Mouse (Mus musculus) urinary bladder, adult 2 months (tissue): ENCODE results near the gene Eya4. TPM values are rescaled to one million over a fixed set of nuclear protein-coding genes. Genes with fewer than 3 reads are reported as not detected.

Experiments
- DNase-seq: peaks from one replicate; pipeline ENCODE4 v3.0.0; 2022; ENCODE audit warnings: low spot score
- polyA plus RNA-seq: library from polyadenylated mRNA; depleted of rRNA; stranded (reverse); fragments of >200 nt; gene quantifications from 2 replicates; pipeline ENCODE4 v1.2.3, GENCODE M21; 2012

The Eya4 gene
- polyA plus RNA-seq, 1 experiment: 6.1 TPM

GRCm38 (mm10) chr10:23063637-23064036 is 286.9 kb downstream of the Eya4 start:
- DNase-seq: no peak

DNA sequence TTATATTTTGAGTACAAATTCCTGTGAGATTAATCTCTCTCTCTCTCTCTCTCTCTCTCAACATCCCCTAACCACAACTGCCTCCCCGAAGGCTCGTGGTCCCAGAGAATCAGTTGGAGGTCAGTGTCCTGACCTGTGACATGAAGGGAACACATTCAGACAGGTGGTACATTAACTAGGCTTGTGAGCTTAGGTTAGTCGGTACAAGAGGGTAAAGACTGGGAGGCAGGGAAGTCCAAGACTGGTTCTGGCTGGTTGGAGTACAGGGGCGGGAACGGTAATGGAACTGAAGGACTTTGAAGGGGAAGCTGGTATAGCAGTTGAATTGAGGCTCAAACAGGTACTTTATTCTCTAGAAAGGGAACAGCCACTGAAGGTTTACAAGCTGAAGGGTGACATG is 287.9 kb downstream of the Eya4 start:
- no peak for DNase-seq

DNA sequence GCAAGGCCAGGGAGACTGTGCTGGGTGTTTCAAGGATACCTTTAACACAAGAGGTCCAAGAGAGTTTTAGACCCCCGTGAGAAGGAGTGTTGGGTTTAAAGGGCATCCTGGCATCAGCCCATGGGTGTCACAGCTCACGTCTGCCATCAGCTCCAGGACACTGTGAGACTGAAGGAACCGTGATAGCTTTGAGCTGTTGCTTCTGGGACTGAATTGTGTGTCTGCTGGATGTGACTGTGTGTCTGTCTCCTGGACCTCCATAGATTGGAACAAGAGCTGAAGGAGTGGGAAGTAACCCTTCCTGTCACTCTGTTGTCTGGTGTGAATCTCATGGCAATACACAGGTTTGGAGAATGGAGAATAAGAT is 289.9 kb downstream of the Eya4 start:
- no peak for DNase-seq

DNA sequence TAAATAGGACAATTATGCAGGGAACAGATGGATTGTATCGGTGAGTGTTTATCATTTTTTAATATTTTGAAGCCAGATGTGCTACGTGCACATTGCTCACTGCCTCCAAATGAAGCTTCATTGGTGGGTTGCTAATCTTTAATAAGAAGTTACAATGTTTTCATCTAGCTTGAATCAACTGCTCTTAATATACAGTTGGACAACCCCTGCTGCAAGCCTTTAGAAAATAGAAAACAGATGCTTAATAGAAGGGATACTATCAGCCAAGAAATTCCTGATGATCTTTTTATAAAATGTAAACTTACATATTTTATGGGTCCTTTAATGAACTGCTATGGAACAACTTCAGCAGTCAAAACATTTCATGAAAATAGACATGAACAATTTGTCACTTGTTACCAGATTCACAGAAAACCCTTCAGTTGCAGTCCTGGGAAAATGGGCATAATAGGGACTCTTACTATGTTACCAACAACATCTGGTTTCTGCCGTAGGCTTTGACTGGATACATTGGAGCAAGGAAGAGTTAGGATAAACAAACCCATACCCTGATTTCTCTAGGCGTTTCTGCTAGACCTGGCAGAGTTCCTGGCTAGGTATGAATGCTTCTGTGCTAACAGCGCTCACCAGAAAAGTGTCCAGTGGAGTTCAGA is 290.4 kb downstream of the Eya4 start:
- no peak for DNase-seq

- no peak for DNase-seq
Measured at GRCm38 (mm10) chr10:23053379-23053915, 297.1 kb downstream of the Eya4 start.
